Mouse (Mus musculus) cerebellum, adult 18-20 months (tissue): Measurements from ENCODE around the gene Aqr.

Experiments
- DNase-seq, 2 experiments: peaks; one replicate each; pipeline ENCODE4 v3.0.0; 2021

Aqr gene

DNA sequence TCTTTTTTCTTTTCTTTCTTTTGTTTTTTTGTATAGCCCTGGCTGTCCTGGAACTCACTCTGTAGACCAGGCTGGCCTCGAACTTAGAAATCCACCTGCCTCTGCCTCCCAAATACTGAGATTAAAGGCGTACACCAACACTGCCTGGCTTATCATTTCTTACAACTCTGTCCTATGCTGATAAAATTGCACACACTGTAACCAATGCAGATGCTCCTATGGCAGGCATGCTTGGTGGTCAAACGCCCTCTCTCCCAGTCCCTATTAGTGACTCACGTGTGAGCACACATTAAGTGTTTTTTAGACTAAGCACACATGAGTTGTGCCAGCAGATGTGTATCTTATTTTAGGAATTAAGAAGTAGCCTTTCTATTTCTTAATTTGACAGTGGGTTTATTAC is 53.5 kb downstream of the Aqr start:
- DNase-seq: no peak

DNA sequence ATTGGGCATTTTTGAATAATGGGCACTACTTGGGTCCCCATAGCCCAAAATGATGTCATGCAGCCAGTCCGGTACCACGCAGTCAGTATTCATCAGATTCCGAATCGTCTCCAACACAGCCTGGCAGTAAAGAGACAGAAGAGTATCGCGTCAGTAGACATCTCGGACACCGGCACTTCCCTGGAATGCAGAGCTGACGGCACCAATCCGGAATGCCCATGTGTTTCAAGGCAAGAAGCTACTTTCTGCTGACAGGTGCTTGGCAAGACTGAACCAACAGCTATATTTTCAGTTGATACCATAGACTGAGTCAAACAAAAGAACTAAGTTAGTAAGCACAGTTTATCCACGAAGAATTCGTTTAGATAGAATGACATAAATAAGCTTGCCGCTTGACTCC is 56.2 kb downstream of the Aqr start:
- DNase-seq: no peak

DNA sequence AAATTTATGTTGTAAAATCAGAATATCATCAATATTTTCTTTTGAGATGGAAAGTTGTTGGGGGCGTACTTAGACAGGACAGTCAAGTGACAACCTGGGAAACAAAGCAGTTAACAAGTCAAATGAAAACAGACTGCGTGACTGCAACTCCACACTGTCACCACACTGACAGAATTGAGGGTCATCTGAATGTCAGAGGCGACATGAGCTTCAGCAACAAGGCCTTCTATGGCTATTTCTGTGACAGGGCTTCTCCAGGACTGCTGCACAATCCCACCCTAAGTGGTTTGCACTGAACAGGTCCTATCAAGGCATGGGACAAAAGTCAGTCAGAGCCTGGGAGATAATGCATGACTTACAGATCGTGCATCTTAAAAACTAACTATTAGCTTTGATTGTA is 63.5 kb downstream of the Aqr start:
- no peak for DNase-seq

DNA sequence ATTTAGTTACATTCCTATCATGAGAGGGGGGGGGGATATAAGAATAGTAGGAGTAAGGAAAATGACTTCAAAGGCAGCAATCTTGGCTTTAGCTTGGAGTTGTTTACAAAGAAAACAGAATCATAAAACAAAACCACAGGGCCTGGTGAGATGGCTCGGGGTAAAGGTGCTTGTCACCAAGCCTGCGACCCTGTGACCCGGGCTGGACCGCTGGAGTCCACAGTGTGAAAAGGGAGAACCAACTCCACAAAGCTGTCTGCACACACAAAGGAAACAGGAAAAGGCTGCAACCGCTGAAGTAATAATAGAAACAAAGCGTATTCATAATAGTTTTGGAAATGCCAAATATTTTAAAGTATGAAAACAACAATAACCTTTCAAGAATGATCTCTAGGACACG is 67.4 kb downstream of the Aqr start:
- DNase-seq: no peak

- no peak for DNase-seq
Measured at GRCm38 (mm10) chr2:114117665-114118064, 69.2 kb downstream of the Aqr start.

DNA sequence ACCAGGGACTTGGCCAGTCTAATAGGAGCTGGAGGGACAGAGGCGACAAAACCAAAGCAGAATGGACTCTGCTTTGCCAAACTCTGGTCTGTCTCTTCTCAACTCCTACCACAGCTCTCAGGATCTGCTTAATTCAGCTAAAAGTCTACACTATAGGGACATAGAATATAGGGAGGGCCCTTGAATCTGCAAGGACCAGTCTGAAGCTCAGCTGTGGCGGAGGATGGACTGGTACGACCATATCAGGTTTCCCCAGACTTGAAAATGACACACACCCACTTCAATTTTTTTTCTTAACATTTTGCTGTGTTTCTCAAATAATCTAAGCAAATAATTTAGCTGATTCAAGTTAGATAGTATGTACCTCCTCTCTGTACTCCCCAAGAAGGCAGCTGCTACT is 69.6 kb downstream of the Aqr start:
- DNase-seq: no peak

DNA sequence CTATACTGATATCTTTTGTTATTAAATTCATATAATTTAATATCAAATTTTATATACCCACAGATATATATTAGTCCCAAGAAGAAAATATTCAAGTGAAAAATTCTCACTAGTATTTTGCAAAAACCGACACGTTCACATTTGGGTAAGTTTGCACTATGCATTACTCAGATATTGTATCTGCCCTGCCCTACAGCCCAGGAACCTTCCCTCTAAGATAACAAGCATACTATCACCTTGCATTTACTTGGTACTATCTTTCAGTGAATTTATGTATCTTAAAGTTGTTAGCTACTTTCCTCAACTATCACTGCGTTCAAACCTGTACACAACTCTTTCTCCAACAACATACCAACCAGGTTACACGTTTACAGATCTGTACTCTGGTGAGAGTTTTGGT is 71.3 kb downstream of the Aqr start:
- DNase-seq: no peak

DNA sequence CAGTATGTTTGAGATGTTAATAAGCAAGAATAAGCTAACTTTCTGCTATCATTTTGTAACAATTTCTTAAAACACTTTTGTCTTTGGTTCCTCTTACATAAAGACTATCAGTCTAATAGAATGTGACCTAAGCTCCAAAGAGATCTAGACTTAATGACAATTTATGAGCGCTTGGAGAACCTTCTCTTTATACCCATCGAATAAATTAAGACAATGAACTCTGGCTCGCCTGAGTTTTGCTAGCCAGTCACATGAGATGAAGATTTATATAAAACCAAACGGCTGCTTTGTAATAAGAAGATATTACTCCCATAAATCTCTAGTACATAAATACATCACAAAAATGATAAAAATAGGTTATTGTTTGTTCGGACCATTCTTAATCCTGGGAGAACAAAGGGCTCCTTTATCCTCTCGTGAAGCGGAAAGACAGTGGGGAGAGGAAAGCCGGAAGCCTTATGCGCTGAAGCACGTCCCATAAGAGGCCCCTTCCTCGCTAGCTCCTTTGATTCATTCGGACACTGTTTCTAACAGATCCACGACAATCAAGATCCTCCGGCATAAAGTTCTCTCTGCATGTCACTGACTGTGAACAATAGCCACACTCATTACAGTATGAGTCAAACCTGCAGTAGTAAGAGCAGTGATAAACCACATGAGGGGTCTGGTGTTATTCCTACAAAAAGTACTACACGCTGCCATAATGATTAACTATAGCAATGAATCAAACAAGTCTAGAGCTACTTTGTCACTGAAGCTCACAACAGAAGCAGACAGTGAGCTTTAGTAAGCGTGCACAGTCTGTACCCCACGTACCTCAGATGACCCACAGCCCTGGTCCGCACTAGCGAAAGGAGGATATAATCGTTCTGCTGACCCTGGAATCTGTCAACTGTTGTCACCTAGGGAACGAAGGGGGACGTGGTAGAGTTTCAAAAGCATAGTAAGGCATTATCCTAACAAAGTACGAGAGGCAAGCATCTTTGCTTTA is 79.2 kb downstream of the Aqr start:
- no peak for DNase-seq

GRCm38 (mm10) chr2:114106383-114106782 is 80.4 kb downstream of the Aqr start:
- DNase-seq: no peak

GRCm38 (mm10) chr2:114102471-114102870 is 84.4 kb downstream of the Aqr start:
- no peak for DNase-seq

GRCm38 (mm10) chr2:114100834-114101233 is 86.0 kb downstream of the Aqr start:
- no peak for DNase-seq

- no peak for DNase-seq
Measured at GRCm38 (mm10) chr2:114099816-114100215, 87.0 kb downstream of the Aqr start.

DNA sequence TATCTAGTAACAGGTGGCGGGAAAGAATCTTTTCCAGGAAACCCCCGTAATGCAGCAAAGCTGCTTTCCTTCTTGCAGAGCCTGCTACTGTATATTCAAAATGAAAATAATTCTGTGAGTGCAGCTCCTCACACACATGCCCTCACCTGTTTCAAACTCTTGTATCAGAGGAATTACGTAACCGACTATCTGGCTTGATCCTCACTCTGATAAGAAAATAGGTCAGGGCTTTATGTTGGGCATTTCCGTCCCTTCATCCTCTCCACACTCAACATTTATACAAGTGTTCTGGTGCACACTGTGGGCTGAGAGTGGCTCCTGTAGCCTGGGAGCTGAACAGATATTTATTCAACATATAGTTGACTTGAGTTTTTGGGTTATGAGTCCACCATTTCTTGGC is 87.7 kb downstream of the Aqr start:
- no peak for DNase-seq

DNA sequence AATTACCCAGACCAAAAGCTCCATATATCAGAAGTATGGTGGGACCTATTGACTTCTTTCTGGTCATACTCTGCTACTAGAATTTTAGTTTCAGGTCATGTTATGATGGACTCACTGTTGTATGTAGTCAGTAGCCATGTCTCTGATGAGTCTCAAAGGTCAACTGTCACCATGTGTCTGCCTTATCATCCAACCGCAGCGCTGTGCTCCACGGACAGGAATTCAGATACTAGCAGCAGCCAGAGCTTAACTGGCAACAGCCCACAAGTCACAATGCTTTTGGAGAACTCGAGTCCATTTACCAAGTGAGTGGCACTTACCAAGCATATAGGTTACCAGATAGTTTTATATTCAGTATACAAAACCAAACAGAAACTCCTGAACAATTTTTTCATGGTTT is 89.2 kb downstream of the Aqr start:
- no peak for DNase-seq

GRCm38 (mm10) chr2:114096570-114096969 is 90.3 kb downstream of the Aqr start:
- no peak for DNase-seq

DNA sequence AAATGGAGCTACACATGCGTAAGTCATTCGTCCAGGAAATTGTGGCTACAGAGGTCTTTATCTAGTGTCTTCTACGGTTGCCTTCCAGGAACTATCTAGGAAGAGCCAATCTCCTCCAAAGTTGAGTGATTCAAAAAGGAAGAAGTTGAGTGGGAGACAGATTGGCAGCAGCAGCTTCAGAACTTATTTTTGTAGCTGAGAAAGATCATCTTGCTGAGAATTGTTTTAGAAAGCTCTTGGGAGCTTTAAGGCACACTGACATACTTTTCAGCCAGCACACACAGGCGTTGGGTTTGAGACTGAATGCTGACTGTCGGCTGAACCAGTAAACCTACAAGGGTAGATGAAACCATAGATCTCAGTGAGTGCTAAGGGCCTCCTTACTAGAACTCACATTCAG is 91.5 kb downstream of the Aqr start:
- DNase-seq: no peak

DNA sequence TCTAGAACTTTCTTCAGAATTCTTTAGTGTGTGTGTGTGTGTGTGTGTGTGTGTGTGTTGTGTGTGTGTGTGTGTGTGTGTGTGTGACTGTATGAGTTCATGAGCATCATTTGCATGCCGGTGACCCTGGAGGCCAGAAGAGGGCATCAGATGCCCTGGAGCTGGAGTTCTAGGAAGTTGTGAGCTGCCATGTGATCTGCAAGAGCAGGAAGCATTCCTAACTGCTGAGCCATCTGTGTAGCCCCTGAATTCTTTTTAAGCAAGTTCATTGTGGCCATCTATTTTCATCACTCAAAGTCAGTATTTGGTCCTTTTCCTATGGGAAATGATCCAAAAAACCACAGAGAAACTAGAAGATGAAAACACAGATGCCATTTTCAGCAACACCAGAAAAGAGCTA is 92.1 kb downstream of the Aqr start:
- DNase-seq: no peak

DNA sequence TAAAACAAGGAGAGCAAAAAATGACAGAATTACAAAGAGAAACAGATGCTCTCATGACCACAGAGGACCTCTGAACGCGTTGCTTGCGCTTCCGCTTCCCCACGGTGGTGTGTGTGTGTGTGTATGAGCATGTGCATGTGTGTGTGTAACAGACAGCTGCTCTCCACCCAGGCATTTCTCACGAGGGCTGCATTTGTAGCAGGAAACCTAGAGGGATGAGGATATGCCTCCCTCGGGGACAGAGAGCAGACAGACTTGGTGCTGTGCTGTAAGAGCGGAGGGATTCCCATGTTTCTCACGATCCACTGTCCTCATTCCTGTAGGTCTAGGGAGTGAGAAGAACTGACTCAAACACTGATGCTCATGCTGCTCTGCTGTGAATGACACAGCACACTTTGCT is 93.2 kb downstream of the Aqr start:
- DNase-seq: no peak

DNA sequence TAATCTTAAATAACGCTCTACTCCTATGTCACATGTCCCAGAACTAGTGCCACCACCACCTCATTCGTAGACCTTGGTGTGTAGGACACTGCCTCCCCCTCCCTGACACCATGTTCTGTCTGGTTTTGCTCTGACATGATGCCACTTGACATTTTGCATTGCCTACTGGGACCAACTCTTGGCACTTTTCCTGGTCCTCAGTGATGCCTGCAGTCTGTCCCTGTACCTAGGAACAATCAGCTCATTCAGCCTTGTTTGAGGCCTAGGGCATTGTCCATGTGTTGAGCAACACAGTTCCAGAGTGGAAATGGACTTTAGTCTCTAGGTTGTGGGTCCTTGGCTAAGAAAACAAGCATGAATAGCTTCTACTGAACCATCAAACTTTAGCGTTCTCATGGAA is 97.0 kb downstream of the Aqr start:
- DNase-seq: no peak

DNA sequence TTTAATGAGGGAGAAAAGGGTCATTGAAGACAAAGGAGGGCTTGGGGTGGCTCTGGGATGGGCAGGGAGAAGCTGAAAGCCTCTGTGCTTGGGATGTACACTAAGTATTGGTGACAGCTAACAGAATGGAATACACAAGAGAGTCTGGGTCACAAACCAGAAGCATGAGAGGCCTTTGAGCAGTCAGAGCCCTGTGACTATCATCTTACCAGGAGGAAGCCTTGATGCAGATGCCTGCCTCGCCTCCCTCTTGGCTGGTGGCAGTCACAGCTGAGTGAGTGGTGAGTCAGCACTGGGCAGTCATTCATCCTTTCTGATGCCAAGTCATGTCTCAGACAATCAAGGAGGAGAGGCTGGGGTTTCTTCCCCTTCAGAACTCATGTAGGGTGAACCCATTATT is 99.6 kb downstream of the Aqr start:
- no peak for DNase-seq

- no peak for DNase-seq
Measured at GRCm38 (mm10) chr2:114071876-114072275, 114.9 kb downstream of the Aqr start.

GRCm38 (mm10) chr2:114066226-114066625 is 120.6 kb downstream of the Aqr start:
- DNase-seq: no peak

- no peak for DNase-seq
Measured at GRCm38 (mm10) chr2:114064004-114064403, 122.8 kb downstream of the Aqr start.

GRCm38 (mm10) chr2:114060071-114060591 is 126.7 kb downstream of the Aqr start:
- no peak for DNase-seq

GRCm38 (mm10) chr2:114059608-114060007 is 127.2 kb downstream of the Aqr start:
- no peak for DNase-seq
